Mouse (Mus musculus) heart, adult 18-20 months (tissue): Measurements from ENCODE around the gene Setx. TPM values are rescaled to one million over a fixed set of nuclear protein-coding genes. Genes with fewer than 3 reads are reported as not detected.

ENCODE experiments used
- DNase-seq, 2 experiments: peaks; one replicate each; pipeline ENCODE4 v3.0.0; 2021 to 2022; ENCODE audit warnings: mixed read lengths in 1 of 2
- total RNA-seq, 2 experiments: library from RNA; stranded (reverse); gene quantifications; 2 replicates each; pipeline ENCODE4 v1.2.3; 2021

Setx gene
- total RNA-seq, 2 experiments from 2014 or later = 31.0 to 32.3 TPM

DNA sequence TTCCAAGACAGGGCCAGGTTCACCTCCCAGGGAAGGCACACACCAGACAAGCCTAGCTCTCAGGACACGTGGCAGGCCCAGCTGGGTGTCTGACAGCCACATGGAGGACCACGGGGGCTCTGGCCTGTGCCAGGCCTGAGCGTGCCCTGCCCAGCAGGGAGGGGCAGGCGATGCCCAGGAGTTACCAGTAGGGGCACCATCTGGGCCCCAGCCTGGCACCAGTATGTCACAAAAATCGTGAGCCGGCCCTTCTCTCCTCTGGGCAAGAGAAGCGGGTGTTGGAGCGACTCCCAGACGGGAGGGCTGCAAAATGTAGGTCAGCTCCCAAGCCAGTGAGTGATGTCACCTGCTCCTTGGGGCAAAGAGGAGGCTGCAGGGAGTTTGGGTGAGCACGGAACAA lies 93.9 kb downstream of the Setx start:
- DNase-seq = peak; percentile 84 to 90

DNA sequence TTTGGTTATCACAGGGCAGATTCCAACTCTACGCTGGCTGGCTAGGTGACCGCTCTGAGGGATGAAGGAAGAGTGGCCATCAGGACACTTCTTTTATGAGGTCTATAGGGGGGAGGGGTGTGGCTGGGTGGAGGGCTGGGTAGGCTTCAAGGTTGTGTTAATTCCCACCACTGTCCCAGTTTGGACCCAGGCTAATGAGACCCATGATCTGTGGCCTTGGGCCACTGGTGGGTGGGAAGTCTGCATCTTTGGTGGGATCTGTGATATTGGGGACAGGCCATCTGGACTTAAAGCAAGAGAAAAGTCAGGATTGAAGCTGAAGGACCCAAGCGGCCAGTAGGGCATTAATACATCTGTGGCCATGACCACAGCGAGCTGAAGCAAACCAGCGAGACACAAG lies 94.8 kb downstream of the Setx start:
- DNase-seq = no peak

GRCm38 (mm10) chr2:29222302-29222701 lies 98.3 kb downstream of the Setx start:
- DNase-seq = peak; percentile 48 to 59

DNA sequence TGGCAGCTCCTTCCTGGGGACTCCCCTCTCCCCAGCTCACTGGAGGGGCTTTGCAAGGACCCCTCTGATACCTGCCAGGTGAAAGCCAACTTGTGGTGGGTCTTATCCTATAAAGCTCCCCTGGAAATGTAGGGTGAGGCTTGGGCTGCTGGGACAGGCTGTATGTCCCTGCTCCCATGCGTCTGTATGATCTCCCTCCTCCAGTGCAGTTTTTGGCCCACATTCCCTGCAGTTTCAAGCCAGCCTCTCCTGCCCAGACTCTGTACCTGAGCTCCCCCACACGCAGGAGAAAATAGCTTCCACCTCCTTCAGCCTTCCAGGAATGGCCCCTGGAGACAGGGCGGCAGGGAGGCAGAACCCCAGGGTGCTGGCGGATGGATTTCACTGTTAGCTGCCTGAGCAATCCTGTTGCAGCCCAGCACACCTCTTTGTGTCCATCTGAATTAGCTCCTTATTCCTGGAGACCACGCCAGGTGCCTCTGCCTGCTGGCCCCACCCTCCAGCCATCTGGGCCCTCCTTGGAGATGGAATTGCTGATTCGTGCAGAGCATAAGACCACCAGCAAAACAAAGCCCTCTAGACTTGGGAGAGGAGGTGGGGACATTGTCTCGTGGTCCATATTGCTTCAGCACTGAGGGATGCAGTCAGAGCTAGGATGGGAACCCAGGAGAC lies 99.7 kb downstream of the Setx start:
- no peak for DNase-seq

DNA sequence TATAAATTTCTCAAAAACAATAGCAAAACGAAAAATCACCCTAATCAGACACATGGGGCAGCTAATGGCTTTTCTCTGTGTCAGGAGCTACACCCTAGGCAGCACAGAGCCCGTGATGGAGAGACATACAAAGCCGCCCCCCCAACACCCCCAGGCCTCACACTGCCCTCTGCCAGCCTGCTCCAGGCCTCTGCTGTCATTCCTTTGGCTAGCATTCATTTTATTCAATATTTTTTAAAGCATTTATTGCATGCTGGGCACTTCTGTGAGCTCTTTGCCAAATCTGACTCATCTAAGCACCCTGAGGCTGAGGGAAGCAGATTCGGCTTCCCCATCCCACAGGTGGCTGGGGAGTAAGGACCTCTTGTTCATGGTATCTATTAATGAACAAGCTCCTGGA lies 102.7 kb downstream of the Setx start:
- DNase-seq = no peak

- no peak for DNase-seq
Observed at GRCm38 (mm10) chr2:29230191-29230835, 106.3 kb downstream of the Setx start.

Other genes with a start within 250 kb of the Setx start
- gene Barhl1, start 207.5 kb upstream of the Setx start, total RNA-seq = not detected
- gene Cfap77, start 69.1 kb upstream of the Setx start, total RNA-seq = under 1 TPM in 1 of 2 experiments, not detected in 1; 0.51 TPM
- 1 to 10 TPM; 7.0 to 7.5 TPM for gene Ttf1, start 63.9 kb upstream of the Setx start, total RNA-seq
- gene Ntng2, start 128.8 kb downstream of the Setx start, total RNA-seq = 10 to 100 TPM; 10.5 to 14.7 TPM
- gene Med27, start 222.6 kb downstream of the Setx start, total RNA-seq = 10 to 100 TPM; 15.0 to 15.3 TPM